Mouse (Mus musculus) heart, embryonic 11.5 days (tissue): Measurements from ENCODE around the gene Ptafr. TPM values are rescaled to one million over a fixed set of nuclear protein-coding genes. Genes with fewer than 3 reads are reported as not detected.

ENCODE experiments used
- ATAC-seq: fragments of 200-750 bp; cut with Nextera tagmentation; replicated peaks from 2 replicates; pipeline ENCODE4 v1.8.0; 2017; ENCODE audit warnings: moderate library complexity; ENCODE audit not compliant: insufficient number of reproducible peaks, low FRiP score, low TSS enrichment
- H3K27ac ChIP-seq: fragments of 300-500 bp; sonication (generic); 2 replicates; pipeline ENCODE4 v1.5.1; 2014; ENCODE audit warnings: mild to moderate bottlenecking, low read depth, low read length
- H3K27me3 ChIP-seq: fragments of 300-500 bp; sonication (generic); 2 replicates; pipeline ENCODE4 v1.6.1; 2014; ENCODE audit warnings: mild to moderate bottlenecking, low read length, mixed read lengths; ENCODE audit not compliant: control insufficient read depth, insufficient read depth
- H3K36me3 ChIP-seq: fragments of 300-500 bp; sonication (generic); 2 replicates; pipeline ENCODE4 v1.6.1; 2014; ENCODE audit warnings: mild to moderate bottlenecking, low read length, moderate library complexity, mixed read lengths; ENCODE audit not compliant: control insufficient read depth, insufficient read depth
- H3K4me1 ChIP-seq: fragments of 300-500 bp; sonication (generic); 2 replicates; pipeline ENCODE4 v1.6.1; 2014; ENCODE audit warnings: low read length; ENCODE audit not compliant: control insufficient read depth, insufficient read depth
- H3K4me2 ChIP-seq: fragments of 300-500 bp; sonication (generic); 2 replicates; pipeline ENCODE4 v1.6.1; 2014; ENCODE audit warnings: mild to moderate bottlenecking, moderate library complexity
- H3K4me3 ChIP-seq: fragments of 300-500 bp; sonication (generic); 2 replicates; pipeline ENCODE4 v1.5.1; 2014; ENCODE audit warnings: low read depth, low read length
- H3K9ac ChIP-seq: fragments of 300-500 bp; sonication (generic); 2 replicates; pipeline ENCODE4 v1.6.1; 2014; ENCODE audit warnings: mild to moderate bottlenecking, low read depth, low read length, moderate library complexity
- H3K9me3 ChIP-seq: fragments of 300-500 bp; sonication (generic); replicated peaks from 2 replicates; pipeline ENCODE4 v1.6.1; 2016; ENCODE audit warnings: low read length; ENCODE audit not compliant: control insufficient read depth
- WGBS: fragments of 180-500 bp; shearing (Covaris S2); extraction: QIAGEN DNeasy Blood & Tissue Kit; methylation state at CpG from one replicate; pipeline ENCODE4 v1.1.7; 2014; ENCODE audit not compliant: insufficient replicate concordance; 5-methylcytosine and 5-hydroxymethylcytosine counted together
- polyA plus RNA-seq: library from polyadenylated mRNA; unstranded; fragments of >200 nt; fragmentation: Nextera tagmentation; extraction: Ambion mirVana; gene quantifications from 2 replicates; pipeline ENCODE4 v1.2.1, GENCODE M21; 2014

The Ptafr gene
- polyA plus RNA-seq, result 0.23 and 0.40 TPM in 2 replicates

DNA sequence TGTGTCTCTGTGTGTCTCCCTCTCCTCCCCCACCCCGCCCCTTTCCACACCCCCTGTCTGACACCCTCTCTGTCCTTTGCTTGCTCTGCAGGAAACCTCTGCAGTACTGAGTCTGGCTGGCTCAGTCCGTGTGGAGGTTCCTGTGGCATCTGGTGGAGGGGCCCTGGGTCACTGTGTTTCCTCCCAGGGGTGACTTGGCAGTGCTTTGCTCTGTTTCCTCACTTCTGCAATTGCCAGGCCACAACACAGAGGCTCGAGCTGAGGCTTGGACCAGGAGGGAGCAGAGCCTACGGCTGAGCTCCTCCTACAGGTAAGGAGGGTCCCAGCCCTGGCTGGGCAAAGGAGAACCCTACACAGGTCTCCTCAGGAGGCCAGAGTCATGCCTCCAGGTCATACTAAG lies at the start of gene Ptafr:
TSS of gene Ptafr (plus strand) at position 103 of the 400 bp plus-strand sequence.
- H3K4me2 ChIP-seq, result no peak within 1 kb of the TSS
- no peak within 1 kb of the TSS for H3K27ac ChIP-seq
- H3K9me3 ChIP-seq, result no peaks in the 10 kb centered on the region
- H3K36me3 ChIP-seq, result no peaks in the 10 kb centered on the region
- H3K4me1 ChIP-seq, result peaks cover 5% of the 10 kb centered on the region; the same call in 1 of the 2 replicates
- H3K4me3 ChIP-seq, result no peak within 1 kb of the TSS
- WGBS, result 19% methylated on average over 4 of the region's 4 CpGs
- no peak for ATAC-seq
- H3K27me3 ChIP-seq, result no peaks in the 10 kb centered on the region
- no peak within 1 kb of the TSS for H3K9ac ChIP-seq

DNA sequence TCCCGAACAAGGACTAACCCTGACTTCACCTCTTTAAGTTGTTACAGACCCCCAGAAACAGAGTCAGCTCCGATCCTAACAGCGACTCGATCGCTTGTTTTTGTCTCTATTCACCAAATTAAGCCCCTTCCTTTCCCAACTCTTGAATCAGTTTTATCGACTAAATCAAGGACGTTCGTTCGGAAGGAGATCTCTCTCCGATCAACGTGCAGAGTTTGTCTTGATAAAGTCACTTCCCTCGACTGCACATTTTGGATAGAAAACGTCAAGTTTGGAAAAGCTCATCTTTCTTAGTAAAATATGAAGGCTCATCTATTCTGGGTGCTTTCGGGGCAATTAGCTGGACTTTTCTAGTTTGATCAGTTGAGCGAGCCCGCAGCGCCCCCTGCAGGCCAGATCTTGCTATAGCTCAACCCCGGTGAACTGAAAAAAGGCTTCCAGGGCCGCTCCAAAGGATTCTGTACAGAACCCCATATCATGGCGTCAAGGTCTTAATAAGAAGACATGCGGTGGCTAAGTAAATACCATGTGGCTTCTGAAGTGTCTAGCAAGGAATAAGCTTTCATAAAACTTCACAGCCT lies 49.2 kb upstream of the Ptafr start:
- 2% methylated on average over 21 of the region's 21 CpGs for WGBS
- no peak for ATAC-seq
- Histone ChIP-seq H3K4me3 (peak overlapping the region; percentile 58), H3K4me2 (peak overlapping the region; percentile 97), H3K27ac (peak overlapping the region; percentile 85), H3K9ac (peak overlapping the region; percentile 70), H3K4me1 (peaks cover 8% of the 10 kb centered on the region), H3K36me3 (no peaks in the 10 kb centered on the region), H3K9me3 (no peaks in the 10 kb centered on the region), H3K27me3 (no peaks in the 10 kb centered on the region)

GRCm38 (mm10) chr4:132515369-132516155 lies 48.3 kb upstream of the Ptafr start:
- Histone ChIP-seq H3K36me3 (no peaks in the 10 kb centered on the region), H3K4me3 (peak overlapping the region; percentile 58), H3K4me2 (peak overlapping the region; percentile 97), H3K9me3 (no peaks in the 10 kb centered on the region), H3K9ac (peak overlapping the region; percentile 70), H3K4me1 (peaks cover 8% of the 10 kb centered on the region), H3K27me3 (no peaks in the 10 kb centered on the region), H3K27ac (peak overlapping the region; percentile 85)
- peak; percentile 92 for ATAC-seq
- 20% methylated on average over 22 of the region's 22 CpGs for WGBS

- no peak for ATAC-seq
- Histone ChIP-seq H3K36me3 (no peaks in the 10 kb centered on the region), H3K4me1 (peaks cover 8% of the 10 kb centered on the region), H3K9ac (no peak overlapping the region), H3K9me3 (no peaks in the 10 kb centered on the region), H3K27me3 (no peaks in the 10 kb centered on the region), H3K27ac (no peak overlapping the region), H3K4me2 (no peak overlapping the region), H3K4me3 (no peak overlapping the region)
- WGBS, result 79% methylated on average over 8 of the region's 8 CpGs
Observed at GRCm38 (mm10) chr4:132518066-132518465, 45.8 kb upstream of the Ptafr start.

- WGBS, result 82% methylated on average over 3 of the region's 3 CpGs
- H3K9ac ChIP-seq, result no peak overlapping the region
Observed at GRCm38 (mm10) chr4:132519188-132519587, 44.7 kb upstream of the Ptafr start.

GRCm38 (mm10) chr4:132524321-132524741 lies 39.5 kb upstream of the Ptafr start:
- H3K27me3 ChIP-seq, result no peaks in the 10 kb centered on the region
- H3K4me2 ChIP-seq, result peak overlapping the region; percentile 22
- H3K4me3 ChIP-seq, result no peak overlapping the region
- peak overlapping the region; percentile 50 for H3K27ac ChIP-seq
- peaks cover 6% of the 10 kb centered on the region; the same call in 1 of the 2 replicates for H3K4me1 ChIP-seq
- no peaks in the 10 kb centered on the region for H3K36me3 ChIP-seq
- no peaks in the 10 kb centered on the region for H3K9me3 ChIP-seq
- WGBS, result 21% methylated on average over 11 of the region's 11 CpGs
- no peak for ATAC-seq
- H3K9ac ChIP-seq, result peak overlapping the region; percentile 39; the same call in 1 of the 2 replicates

More at GRCm38 (mm10) chr4:132519188-132519587, 44.7 kb upstream of the Ptafr start:
- Histone ChIP-seq H3K4me3 (no peak overlapping the region), H3K27me3 (no peaks in the 10 kb centered on the region), H3K4me1 (peaks cover 8% of the 10 kb centered on the region), H3K4me2 (no peak overlapping the region), H3K36me3 (no peaks in the 10 kb centered on the region), H3K9me3 (no peaks in the 10 kb centered on the region), H3K27ac (no peak overlapping the region)
- ATAC-seq, result no peak

GRCm38 (mm10) chr4:132524808-132525207 lies 39.1 kb upstream of the Ptafr start:
- Histone ChIP-seq H3K4me3 (no peak overlapping the region), H3K4me2 (peak overlapping the region; percentile 22; the same call in 1 of the 2 replicates), H3K36me3 (no peaks in the 10 kb centered on the region; the same call in 1 of the 2 replicates), H3K9me3 (no peaks in the 10 kb centered on the region), H3K27ac (no peak overlapping the region), H3K4me1 (peaks cover 6% of the 10 kb centered on the region; the same call in 1 of the 2 replicates), H3K27me3 (no peaks in the 10 kb centered on the region), H3K9ac (peak overlapping the region; percentile 22; the same call in 1 of the 2 replicates)
- 53% methylated on average over 6 of the region's 6 CpGs for WGBS
- no peak for ATAC-seq

DNA sequence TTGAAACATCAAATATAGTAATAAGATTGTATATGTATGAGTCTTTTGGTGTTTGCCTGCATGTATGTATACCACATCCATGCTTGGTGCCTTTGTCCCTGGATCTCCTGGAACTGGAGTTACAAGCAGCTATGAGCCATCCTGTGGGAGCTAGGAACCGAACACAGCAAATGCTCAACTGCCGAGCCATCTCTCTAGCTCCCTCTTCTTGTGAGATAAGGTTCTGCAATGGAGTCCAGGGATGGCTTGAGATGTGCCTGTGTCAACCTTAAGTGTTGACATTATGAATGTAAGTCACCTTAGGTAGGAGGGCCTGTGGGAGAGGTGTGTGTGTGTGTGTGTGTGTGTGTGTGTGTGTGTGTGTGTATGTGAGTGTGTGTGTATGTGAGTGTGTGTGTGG lies 37.2 kb upstream of the Ptafr start:
- H3K9ac ChIP-seq, result no peak overlapping the region
- WGBS, result 58% methylated on average over 2 of the region's 2 CpGs
- H3K4me1 ChIP-seq, result peaks cover 10% of the 10 kb centered on the region
- no peak overlapping the region for H3K4me3 ChIP-seq
- H3K27ac ChIP-seq, result no peak overlapping the region
- H3K27me3 ChIP-seq, result no peaks in the 10 kb centered on the region
- no peaks in the 10 kb centered on the region for H3K9me3 ChIP-seq
- ATAC-seq, result no peak
- peaks cover 16% of the 10 kb centered on the region for H3K36me3 ChIP-seq
- H3K4me2 ChIP-seq, result no peak overlapping the region
